Mouse (Mus musculus): Measurements from ENCODE around the gene Lysmd4. TPM values are rescaled to one million over a fixed set of nuclear protein-coding genes. Genes with fewer than 3 reads are reported as not detected.

Lysmd4 gene
- 12.2 and 12.7 TPM in 2 replicates for polyA plus RNA-seq (2015; fragmentation: Nextera tagmentation; extraction: Ambion mirVana)

- H3K27me3 ChIP-seq (replicated peaks): no peaks in the 10 kb centered on the region
- peaks cover 26% of the 10 kb centered on the region for H3K4me1 ChIP-seq
- peak; percentile 97 for ATAC-seq (ENCODE audit: extremely low read depth, insufficient number of reproducible peaks, low FRiP score, low TSS enrichment)
- peaks cover 32% of the 10 kb centered on the region for H3K36me3 ChIP-seq
- H3K4me2 ChIP-seq: peak within 1 kb of the TSS; percentile 92
- H3K4me3 ChIP-seq: peak within 1 kb of the TSS; percentile 63
- H3K27ac ChIP-seq (replicated peaks): peak within 1 kb of the TSS; percentile 16; the same call in 1 of the 2 replicates
- WGBS: 6% methylated on average over 29 of the region's 31 CpGs
- peak within 1 kb of the TSS; percentile 83 for H3K9ac ChIP-seq
- no peaks in the 10 kb centered on the region for H3K9me3 ChIP-seq
These were observed at the start of gene Lysmd4 for GRCm38 (mm10) chr7:67222220-67222862. Lysmd4 (plus strand) TSS chr7:67222544.

- Histone ChIP-seq H3K9ac (no peak overlapping the region), H3K27me3 (replicated peaks) (no peaks in the 10 kb centered on the region), H3K4me3 (no peak overlapping the region), H3K36me3 (no peaks in the 10 kb centered on the region), H3K9me3 (no peaks in the 10 kb centered on the region), H3K4me1 (no peaks in the 10 kb centered on the region), H3K27ac (replicated peaks) (no peak overlapping the region), H3K4me2 (no peak overlapping the region)
- no peak for ATAC-seq (ENCODE audit: extremely low read depth, insufficient number of reproducible peaks, low FRiP score, low TSS enrichment)
- WGBS: 66% methylated on average over 2 of the region's 2 CpGs
These were observed 48.7 kb upstream of the Lysmd4 start for GRCm38 (mm10) chr7:67173522-67174195.

- H3K9me3 ChIP-seq: no peaks in the 10 kb centered on the region
- H3K4me1 ChIP-seq: peaks cover 3% of the 10 kb centered on the region
- H3K27me3 ChIP-seq (replicated peaks): no peaks in the 10 kb centered on the region
- H3K27ac ChIP-seq (replicated peaks): no peak overlapping the region
- H3K9ac ChIP-seq: no peak overlapping the region
- H3K4me2 ChIP-seq: no peak overlapping the region
- H3K36me3 ChIP-seq: no peaks in the 10 kb centered on the region
- ATAC-seq (ENCODE audit: extremely low read depth, insufficient number of reproducible peaks, low FRiP score, low TSS enrichment): no peak
- no peak overlapping the region for H3K4me3 ChIP-seq
- WGBS: 15% methylated on average over 4 of the region's 4 CpGs
These were observed 38.6 kb upstream of the Lysmd4 start for GRCm38 (mm10) chr7:67183786-67184185.

- H3K9ac ChIP-seq: no peak overlapping the region
- H3K27me3 ChIP-seq (replicated peaks): no peaks in the 10 kb centered on the region
- 14% methylated on average over 10 of the region's 10 CpGs for WGBS
- no peaks in the 10 kb centered on the region for H3K9me3 ChIP-seq
- H3K4me1 ChIP-seq: no peaks in the 10 kb centered on the region
- H3K4me2 ChIP-seq: no peak overlapping the region
- H3K4me3 ChIP-seq: no peak overlapping the region
- no peak for ATAC-seq (ENCODE audit: extremely low read depth, insufficient number of reproducible peaks, low FRiP score, low TSS enrichment)
- H3K27ac ChIP-seq (replicated peaks): no peak overlapping the region
- H3K36me3 ChIP-seq: no peaks in the 10 kb centered on the region
These were observed 22.9 kb upstream of the Lysmd4 start for GRCm38 (mm10) chr7:67199412-67199811.

DNA sequence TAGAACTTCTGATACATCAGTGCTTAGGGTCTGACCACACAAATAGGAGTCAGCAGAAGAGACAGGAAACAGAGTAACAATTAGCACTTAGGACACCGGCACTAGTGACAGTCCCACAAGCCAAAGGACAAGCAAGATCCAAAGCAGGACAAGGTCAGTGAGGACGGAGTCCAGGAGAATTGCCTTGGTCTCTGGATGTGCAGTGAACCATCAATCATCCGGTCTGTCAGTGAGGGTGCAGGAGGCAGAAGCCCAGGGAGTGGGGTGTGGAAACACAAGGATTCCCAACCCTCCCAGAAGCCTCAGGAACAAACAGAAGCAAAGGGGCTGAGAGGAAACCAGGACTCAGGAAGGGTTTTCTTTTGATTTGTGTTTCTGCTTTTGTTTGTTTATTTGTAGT is 18.7 kb upstream of the Lysmd4 start:
- ATAC-seq (ENCODE audit: extremely low read depth, insufficient number of reproducible peaks, low FRiP score, low TSS enrichment): no peak
- Histone ChIP-seq H3K27ac (replicated peaks) (no peak overlapping the region), H3K36me3 (no peaks in the 10 kb centered on the region), H3K27me3 (replicated peaks) (no peaks in the 10 kb centered on the region), H3K9me3 (no peaks in the 10 kb centered on the region), H3K4me2 (no peak overlapping the region), H3K9ac (no peak overlapping the region), H3K4me3 (no peak overlapping the region), H3K4me1 (peaks cover 12% of the 10 kb centered on the region)
- whole genome bisulfite sequencing: 49% methylated on average over 3 of the region's 3 CpGs

DNA sequence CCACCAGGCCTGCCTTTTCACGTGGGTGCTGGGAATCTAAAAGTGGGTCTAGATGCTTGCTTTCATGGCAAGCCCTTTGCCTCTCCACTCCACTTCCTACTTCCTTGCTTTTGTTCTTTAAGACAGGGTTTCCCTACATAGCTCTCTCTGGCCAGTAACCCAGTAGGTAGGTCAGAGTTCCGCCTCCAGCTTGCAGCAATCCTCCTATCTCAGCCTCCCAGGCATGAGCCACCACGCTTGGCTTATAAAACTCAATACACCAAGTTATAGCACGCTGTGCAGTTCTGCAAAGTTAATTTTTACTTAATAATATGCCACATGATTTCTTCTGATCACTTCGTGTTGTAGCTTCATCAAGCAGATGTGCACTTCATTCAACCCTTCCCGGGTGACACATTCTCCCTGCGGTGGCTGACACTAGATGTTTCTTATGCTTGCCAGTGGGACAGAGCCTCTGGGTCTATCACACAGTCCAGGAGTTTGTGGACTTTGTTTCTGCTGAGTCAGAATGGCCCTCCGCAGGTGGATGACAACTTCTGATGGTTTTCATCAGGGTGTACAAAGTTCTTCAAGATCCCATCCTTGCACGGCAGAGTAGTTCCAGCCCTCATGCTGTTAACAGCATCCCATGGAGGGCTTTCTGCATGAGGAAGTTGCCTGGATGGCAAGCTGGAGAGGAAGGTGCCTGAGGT is 16.5 kb upstream of the Lysmd4 start:
- no peak for ATAC-seq (ENCODE audit: extremely low read depth, insufficient number of reproducible peaks, low FRiP score, low TSS enrichment)
- Histone ChIP-seq H3K36me3 (no peaks in the 10 kb centered on the region), H3K27me3 (replicated peaks) (no peaks in the 10 kb centered on the region), H3K4me1 (peaks cover 21% of the 10 kb centered on the region), H3K9ac (no peak overlapping the region), H3K27ac (replicated peaks) (no peak overlapping the region), H3K9me3 (no peaks in the 10 kb centered on the region), H3K4me3 (no peak overlapping the region), H3K4me2 (no peak overlapping the region)
- 81% methylated on average over 9 of the region's 9 CpGs for WGBS

- no peak for ATAC-seq (ENCODE audit: extremely low read depth, insufficient number of reproducible peaks, low FRiP score, low TSS enrichment)
- H3K4me2 ChIP-seq: no peak overlapping the region
- no peaks in the 10 kb centered on the region for H3K27me3 ChIP-seq (replicated peaks)
- no peak overlapping the region for H3K9ac ChIP-seq
- peaks cover 27% of the 10 kb centered on the region for H3K4me1 ChIP-seq
- H3K9me3 ChIP-seq: no peaks in the 10 kb centered on the region
- H3K36me3 ChIP-seq: no peaks in the 10 kb centered on the region
- WGBS: 60% methylated on average over 10 of the region's 10 CpGs
- no peak overlapping the region for H3K27ac ChIP-seq (replicated peaks)
- H3K4me3 ChIP-seq: no peak overlapping the region
These were observed 15.8 kb upstream of the Lysmd4 start for GRCm38 (mm10) chr7:67206496-67206895.

DNA sequence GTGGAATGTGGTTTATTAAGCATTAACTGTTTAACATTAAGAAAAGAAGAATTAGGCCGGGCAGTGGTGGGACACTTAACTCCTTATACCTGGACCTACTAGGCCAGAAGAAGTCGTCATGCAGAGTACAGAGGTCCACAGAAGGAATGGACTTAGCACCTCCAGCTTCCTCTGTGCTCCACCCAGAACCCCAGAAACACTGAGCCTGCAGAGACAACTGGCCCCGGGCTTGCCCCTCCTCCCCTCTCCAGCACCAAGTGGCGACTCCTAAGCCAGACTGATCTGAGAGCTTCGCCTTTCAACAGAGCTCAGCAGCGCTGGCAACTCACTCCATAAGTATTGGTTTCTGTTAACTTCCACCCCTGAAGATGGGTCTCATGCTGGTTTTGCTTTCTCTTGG is 14.6 kb upstream of the Lysmd4 start:
- H3K4me1 ChIP-seq: peaks cover 30% of the 10 kb centered on the region
- no peak for ATAC-seq (ENCODE audit: extremely low read depth, insufficient number of reproducible peaks, low FRiP score, low TSS enrichment)
- H3K9ac ChIP-seq: no peak overlapping the region
- no peaks in the 10 kb centered on the region for H3K9me3 ChIP-seq
- H3K27me3 ChIP-seq (replicated peaks): no peaks in the 10 kb centered on the region
- H3K27ac ChIP-seq (replicated peaks): no peak overlapping the region
- WGBS: 42% methylated on average over 6 of the region's 6 CpGs
- H3K4me3 ChIP-seq: no peak overlapping the region
- no peak overlapping the region for H3K4me2 ChIP-seq
- H3K36me3 ChIP-seq: no peaks in the 10 kb centered on the region

DNA sequence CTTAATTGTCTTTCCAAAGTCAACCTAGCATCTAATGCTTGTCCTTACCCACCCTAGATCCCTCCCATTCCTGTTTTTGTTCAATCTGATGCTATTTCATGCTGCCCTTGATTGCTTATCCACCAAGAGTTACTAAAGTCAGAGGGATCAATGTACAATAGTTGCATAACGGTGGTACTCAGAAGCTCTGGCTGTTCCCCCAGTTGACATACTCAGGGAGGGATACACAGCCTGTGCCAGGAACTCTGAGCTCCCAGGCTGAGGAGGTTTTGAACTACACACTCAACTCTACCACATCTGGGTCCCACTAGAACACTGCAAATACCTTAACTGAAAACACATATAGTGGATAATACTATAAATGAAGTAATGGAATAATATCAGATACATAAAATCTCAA is 14.0 kb upstream of the Lysmd4 start:
- Histone ChIP-seq H3K4me1 (peaks cover 30% of the 10 kb centered on the region), H3K27me3 (replicated peaks) (no peaks in the 10 kb centered on the region), H3K27ac (replicated peaks) (no peak overlapping the region), H3K4me2 (no peak overlapping the region), H3K9me3 (no peaks in the 10 kb centered on the region), H3K9ac (no peak overlapping the region), H3K4me3 (no peak overlapping the region), H3K36me3 (no peaks in the 10 kb centered on the region)
- WGBS: 81% methylated on average over 1 of the region's 1 CpGs
- no peak for ATAC-seq (ENCODE audit: extremely low read depth, insufficient number of reproducible peaks, low FRiP score, low TSS enrichment)

DNA sequence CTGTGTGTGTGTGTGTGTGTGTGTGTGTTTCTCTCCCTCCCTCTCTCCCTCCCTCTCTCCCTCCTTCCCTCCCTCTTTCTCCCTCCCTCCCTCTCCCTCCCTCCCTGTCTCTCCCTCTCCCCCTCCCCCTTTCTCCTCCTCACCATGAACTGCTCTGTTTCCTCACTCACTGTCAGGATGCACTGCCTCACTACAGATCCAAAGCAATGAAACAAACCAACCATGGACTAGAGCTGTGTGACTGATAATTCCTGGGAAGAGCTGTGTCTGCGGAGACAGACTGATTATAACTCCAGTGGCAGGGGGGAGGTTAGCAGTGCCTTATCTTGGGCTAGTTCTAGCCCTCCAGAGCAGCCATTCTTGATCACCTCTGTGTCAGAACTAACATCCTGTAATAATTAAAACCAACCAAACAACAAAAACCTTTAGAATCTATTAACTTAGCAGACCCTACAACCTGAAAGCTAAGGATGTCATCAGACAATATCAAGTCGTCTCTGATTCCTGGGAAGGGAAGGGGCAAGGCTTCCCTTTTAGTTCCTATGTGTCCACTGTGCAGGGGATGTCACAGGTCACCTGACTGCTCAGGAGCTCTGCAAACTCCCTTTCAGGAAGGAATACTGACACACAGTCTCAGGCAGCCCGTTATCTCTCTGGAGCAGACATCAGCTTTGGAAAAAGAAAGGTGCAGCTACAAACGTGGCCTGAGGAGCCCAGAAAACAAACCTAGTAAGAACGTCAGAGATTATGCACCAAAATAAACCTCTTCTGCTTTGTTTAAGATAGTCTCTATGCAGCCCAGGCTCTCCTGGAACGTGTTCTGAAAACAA is 12.1 kb upstream of the Lysmd4 start:
- no peaks in the 10 kb centered on the region for H3K36me3 ChIP-seq
- 21% methylated on average over 6 of the region's 6 CpGs for WGBS
- H3K4me3 ChIP-seq: no peak overlapping the region
- H3K27me3 ChIP-seq (replicated peaks): no peaks in the 10 kb centered on the region
- no peak overlapping the region for H3K4me2 ChIP-seq
- H3K27ac ChIP-seq (replicated peaks): peak overlapping the region; percentile 41
- H3K9me3 ChIP-seq: no peaks in the 10 kb centered on the region
- H3K4me1 ChIP-seq: peaks cover 30% of the 10 kb centered on the region
- ATAC-seq (ENCODE audit: extremely low read depth, insufficient number of reproducible peaks, low FRiP score, low TSS enrichment): peak; percentile 77
- H3K9ac ChIP-seq: no peak overlapping the region

DNA sequence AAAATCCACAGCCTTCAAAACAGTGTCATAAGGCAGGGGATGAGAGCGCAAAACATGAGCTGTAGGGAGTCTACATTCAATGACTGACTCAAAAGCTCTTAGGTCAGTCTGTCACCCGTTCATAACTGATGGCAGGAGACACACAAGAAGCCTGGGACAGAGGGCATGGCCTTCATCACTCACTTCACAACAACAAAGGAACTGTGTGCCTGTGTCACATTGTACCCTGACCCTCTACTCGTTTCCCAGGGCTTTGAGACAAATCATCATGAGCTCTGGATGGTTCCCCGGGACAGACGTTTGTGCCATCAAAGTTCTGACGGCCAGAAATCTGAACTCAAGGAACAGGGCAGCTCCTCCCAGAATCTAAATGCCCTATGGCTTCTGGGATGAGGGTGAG is 11.0 kb upstream of the Lysmd4 start:
- peak overlapping the region; percentile 41 for H3K27ac ChIP-seq (replicated peaks)
- H3K36me3 ChIP-seq: no peaks in the 10 kb centered on the region
- 61% methylated on average over 6 of the region's 6 CpGs for WGBS

More for the DNA sequence above, 11.0 kb upstream of the Lysmd4 start:
- H3K9ac ChIP-seq: no peak overlapping the region
- ATAC-seq (ENCODE audit: extremely low read depth, insufficient number of reproducible peaks, low FRiP score, low TSS enrichment): no peak
- H3K4me1 ChIP-seq: peaks cover 36% of the 10 kb centered on the region
- no peak overlapping the region for H3K4me2 ChIP-seq
- H3K4me3 ChIP-seq: no peak overlapping the region
- H3K9me3 ChIP-seq: no peaks in the 10 kb centered on the region
- H3K27me3 ChIP-seq (replicated peaks): no peaks in the 10 kb centered on the region

Measured in heart, embryonic 13.5 days (tissue).